Mouse (Mus musculus) liver, adult 2 months (tissue): ENCODE data around the gene Slc16a10.

Experiments used
- CTCF ChIP-seq: fragments of 200-500 bp; IDR thresholded peaks from 2 replicates; pipeline ENCODE4 v1.5.1; 2011; ENCODE audit warnings: low read depth, low read length, control low read depth
- POLR2A ChIP-seq: fragments of 200-500 bp; IDR thresholded peaks from 2 replicates; pipeline ENCODE4 v1.6.1; 2011; ENCODE audit warnings: low read length, control low read depth; ENCODE audit not compliant: insufficient read depth; ENCODE audit errors: extremely low read depth

GRCm38 (mm10) chr10:40128497-40128896, 13.6 kb downstream of the Slc16a10 start:
- TF ChIP-seq CTCF (no peak), POLR2A (no peak)
